Mouse (Mus musculus) spleen, adult 12 weeks (tissue): Measurements from ENCODE around the gene Sae1.

ENCODE experiments used
- DNase-seq: peaks from one replicate; pipeline ENCODE4 v3.0.0; 2022; ENCODE audit warnings: low spot score

Gene Sae1

DNA sequence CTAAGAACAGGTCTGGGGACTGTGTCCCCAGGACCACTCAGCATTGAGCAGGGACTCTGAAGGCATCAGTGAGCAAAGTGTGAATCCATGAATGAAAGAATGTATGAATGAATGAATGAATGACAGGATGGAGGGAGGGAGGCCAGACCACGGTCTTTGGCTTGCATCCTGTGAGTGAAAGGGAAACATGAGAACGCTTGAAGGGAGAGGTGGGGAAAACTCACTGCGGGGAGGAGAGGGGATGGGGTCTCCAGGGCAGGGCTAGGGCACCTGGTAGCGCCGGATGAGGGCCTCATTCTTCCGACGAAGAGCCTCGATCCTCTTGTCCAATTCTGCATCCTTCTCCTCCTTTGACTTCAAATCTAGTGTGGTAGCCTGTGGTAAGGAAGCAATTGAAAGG lies 103.6 kb downstream of the Sae1 start:
- DNase-seq = no peak

DNA sequence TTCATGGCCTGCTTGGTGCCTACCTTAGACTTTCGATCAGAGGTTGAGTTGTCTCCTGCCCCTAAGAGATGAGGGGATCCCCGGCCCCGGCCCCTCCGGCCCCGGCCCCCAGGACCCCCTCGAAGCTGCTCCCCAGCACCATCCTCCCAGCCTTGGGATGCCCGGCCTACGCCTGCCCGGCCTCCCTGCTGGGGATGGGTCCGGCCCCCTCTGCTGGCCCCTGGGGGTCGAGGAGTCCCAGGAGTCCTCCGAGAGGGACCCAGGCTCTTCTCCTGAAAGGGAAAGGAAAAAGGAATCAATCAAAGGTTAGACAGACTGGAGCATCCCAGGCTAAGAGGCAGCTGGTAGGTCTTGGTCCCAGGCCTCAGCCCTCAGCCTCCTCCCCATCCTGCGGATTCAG lies 105.3 kb downstream of the Sae1 start:
- DNase-seq = no peak

DNA sequence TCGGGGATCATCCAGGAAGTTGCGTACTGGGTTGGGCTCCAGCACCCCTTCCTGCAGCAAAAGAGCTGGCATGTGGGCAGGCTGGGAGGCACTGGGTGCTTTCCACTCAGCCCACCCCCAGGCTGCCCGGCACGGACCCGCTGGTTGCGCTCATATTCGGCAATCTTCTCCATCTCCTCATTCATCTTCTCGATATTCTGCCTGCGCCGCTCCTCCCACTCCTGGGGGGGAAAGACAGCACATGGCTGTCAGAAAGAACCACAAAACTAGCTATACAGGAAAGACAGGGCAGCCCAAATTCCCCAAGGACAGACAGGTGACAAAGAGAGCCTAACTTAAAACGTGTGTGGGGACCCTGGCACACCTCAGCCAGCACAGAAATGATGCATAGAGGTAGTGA lies 106.9 kb downstream of the Sae1 start:
- no peak for DNase-seq

DNA sequence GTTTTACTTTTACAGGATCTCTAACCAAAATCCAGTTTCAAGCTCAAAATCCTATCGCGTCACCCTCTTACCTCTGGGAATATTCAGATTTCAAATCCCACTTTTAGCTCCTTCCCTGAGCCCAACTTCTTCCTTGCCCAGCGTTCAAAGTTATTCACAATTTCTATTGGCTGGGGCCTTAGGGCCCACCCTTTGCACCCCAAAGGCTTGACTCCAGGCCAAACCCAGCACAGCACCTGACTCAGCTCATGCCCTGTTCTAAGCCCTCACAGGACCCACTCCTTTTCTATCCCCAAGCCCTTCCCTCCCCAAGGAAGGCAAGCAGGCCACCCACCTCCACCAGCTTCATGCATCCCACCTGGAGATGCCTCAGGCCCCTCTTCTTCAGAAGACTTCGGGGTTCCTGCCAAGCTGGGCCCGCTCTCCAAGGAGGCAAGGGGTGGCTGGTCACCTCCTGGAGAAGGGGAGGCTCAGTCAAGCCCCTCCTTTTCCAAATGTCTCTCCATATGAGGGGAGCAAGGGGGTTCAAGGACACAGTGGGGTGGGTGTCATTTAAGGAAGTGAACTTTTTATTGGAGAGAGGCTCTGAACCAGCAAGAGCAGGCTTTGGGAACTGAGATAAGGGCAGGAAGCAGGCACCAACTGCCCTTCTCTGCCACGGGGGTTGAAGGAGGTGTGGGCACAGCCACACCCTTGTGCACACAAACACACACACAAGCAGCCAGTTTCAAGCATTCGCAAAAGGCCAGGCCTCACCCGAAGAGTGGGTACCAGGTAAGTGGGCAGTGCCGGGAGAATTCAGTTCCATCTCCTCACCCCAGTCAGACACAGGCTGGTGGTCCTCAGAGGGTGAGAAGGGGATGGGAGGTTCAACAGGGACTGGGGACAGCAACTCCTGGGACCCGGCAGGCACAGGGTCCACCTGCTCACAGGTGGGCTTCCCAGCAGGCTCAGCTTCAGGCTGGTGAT lies 112.4 kb downstream of the Sae1 start:
- DNase-seq = no peak

DNA sequence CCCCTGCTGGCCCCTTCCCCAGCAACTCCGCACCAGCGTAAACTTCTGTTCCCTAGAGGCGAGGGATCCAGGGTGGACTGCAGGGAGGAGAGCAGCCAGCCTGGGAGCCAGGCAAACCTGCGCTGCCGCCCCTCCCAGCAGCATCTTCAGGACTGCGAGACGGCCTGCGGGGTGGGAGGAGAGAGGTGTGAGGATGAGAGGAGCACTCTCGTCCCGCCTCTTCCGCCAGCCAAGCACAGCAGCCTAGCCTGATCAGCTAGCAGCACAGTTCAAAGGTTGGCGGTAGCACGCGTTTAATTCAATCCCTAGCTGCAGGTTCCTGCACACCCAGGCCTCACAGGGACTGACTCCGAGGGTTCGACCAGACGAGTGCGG lies 113.9 kb downstream of the Sae1 start:
- DNase-seq = no peak

DNA sequence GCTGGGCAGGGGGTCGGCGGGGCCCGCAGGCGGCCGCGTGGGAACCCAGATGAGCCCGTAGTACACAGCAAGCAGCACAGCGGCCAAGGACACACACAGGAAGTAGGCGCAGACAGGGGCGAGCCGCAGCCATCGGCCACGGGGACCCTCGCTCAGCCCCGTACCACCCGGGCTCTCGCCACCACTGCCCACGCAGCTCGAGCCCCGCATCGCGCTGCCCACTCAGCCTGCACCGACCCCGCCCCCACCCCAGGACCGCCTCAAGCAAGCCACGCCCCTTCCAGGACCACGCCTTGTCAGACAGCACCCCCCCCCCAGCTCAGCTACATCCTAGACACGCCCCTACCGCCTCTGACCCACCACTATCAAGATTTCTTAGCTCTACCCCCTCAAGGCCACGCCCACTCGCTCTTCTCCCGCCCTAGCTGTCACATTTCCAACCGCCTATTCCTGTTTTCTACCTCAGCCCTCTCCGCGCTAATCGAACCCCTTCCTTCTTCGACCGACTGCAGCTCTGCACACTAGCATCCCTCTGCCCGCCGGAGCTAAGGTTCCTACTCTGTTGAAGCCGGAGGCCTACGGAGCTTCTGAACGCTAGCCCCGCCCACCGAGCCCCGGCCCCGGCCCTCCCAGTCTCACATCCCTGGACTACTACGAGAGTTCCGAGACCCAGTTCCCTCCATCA lies 114.4 kb downstream of the Sae1 start, which contains the start of gene Inafm1:
Gene Inafm1, minus strand, starts transcription at position 537 of the 685 bp plus-strand sequence.
- DNase-seq = peak; percentile 84

DNA sequence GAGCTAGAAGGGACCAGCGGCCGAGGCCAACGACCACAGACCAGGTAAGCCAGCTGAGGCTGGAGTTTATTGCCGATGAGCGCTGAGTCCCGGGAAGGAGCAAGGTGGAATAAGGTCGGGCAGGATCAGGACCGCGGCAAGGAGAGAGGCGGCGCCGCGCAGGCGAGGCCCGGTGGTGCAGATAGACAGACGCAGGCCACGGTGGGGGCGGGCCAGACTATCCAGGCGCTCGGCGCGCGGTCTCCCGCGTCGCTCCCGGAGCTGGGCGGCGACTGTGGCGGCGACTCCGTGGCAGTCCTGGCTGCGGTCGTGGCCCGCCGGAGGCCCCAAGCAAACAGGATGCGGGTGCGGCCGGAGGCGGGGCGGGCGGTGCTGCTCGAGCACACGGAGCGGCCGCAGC lies 114.9 kb downstream of the Sae1 start:
- peak; percentile 80 for DNase-seq

DNA sequence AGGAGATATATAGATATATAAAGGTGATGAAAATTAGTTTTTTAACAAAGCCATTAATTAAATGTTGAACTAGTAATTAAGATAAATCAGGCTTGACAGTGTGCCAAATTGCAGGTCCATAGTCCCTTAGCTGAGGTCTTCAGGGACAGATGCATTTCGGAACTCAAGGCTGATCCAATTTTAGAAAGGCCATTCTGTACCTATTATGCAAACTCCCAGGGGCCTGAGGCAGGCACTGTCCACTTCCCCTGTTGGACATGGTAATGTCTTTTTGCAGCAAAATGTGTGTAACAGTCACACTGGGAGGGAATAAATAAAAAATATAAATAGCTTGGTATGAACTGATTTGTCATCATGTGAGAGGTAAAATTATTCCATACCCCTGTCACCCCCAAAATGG lies 116.5 kb downstream of the Sae1 start:
- DNase-seq = no peak
